Mouse (Mus musculus): ENCODE measurements around the gene Foxb1.

Foxb1 gene

DNA sequence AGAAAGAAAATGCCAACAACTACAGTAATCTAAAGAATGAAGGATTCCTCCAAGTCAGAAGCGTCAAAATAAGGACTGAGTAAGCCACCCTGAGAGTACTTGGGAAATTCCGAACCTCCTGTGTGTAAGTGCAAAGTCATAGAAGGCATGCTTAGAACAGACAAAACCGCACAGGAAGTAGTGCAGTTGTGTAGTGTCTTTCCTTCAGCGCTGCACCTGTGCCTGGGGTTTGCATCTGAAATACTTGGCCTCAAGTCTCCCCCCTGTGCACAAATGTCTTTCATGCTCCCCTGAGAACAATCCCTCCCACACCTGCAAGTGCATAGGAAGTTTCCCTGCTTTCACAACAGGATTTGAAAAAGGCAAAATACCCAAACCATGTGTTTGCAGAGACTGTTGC is 3.5 kb downstream of the Foxb1 start:
- DNase-seq (ENCODE audit: low spot score in 2 of 2), result no peak

DNA sequence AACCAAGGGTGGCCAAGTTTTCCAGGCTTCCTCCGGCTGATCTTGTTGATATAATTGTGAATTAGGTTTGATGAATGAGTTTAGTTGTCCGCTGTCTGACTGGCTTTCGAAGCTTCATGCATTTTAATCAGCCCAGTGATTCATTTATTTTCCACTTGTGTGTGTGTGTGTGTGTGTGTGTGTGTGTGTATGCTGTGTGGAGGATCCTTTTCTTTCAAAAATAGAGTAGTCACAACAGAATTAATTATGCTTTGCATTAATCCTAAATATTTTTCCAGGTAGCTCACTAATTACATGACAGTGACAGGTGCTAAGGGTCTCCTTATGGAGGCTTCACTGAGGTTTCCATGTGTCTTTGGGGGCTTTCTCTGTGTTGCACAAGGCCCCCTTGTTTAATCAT is 4.3 kb downstream of the Foxb1 start:
- no peak for DNase-seq (ENCODE audit: low spot score in 2 of 2)

DNA sequence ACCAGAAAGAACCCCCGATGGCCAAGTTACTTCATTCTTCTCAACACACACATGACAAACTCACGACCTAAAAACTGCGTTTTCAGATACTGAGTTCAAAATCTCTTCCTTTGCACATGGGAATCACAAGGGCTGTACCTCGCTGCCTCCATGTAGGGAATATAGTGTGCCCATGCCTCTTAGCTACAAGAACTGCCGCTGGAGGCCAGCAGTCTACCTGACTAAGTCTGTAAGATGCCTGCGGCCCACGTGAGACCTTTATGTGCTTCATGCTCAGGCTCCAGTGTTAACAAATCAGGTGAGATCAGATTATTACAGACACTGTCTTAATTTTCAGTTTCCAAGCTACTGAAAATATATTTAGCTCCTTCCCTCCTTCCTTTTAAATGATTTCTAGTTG is 4.7 kb downstream of the Foxb1 start:
- DNase-seq (ENCODE audit: low spot score in 2 of 2), result no peak

DNA sequence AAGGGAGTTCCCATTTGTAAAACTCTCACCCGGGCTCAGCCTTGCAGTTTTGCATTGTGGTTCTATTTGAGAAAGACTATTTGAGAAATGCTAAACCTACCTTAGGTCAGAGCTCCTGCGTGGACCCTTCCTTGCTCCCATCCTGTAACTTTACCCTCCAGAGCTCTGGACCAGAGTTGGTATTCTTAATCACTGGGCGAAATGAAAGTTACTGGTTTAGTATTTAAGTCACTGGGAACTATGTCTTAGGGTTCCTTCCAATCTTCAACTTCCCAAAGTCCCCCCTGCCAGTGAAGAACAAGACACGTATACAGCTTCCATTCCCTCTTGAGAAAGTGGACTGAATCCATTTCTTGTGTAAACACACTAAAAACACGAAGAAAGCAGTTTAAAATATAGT is 5.6 kb downstream of the Foxb1 start:
- DNase-seq (ENCODE audit: low spot score in 2 of 2), result no peak

DNA sequence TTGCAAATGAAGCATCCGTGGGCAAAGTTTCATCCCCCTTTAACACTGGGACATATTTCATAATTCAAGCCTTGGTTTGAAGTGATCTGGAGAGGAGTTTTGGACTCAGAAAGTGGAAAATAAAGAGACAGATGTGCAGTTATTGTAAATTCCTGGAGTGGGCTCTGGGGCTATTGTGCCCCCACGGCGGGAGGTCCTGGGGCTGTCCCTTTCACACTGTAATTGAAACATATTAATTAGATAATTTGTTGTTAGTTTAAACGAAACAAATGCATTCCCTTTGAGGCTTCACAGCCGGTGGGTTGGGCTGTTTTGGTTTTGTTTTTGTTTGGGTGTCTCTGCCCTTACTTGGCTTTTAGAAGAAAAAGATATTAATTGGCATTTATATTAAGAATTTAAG is 6.0 kb downstream of the Foxb1 start:
- no peak for DNase-seq (ENCODE audit: low spot score in 2 of 2)

DNA sequence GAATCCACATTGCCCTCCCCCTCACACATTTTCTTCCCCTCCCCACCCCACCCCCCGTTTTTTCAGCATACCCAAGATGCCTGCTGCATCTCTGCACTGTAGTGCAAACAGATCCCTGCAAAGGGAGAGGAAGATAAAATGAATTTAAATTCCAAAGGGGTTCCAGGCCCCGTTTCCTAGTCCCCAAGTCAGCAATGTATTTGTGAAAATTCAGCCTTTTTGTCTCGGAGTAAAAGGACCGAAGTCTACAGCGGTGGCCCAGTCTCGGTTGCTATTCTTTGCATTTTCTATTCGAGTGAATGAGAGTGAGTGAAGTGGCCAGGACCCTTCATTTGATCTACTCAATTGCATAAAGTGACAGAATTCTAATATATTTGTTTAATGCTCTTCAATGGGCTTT is 6.4 kb downstream of the Foxb1 start:
- DNase-seq (ENCODE audit: low spot score in 2 of 2), result no peak

DNA sequence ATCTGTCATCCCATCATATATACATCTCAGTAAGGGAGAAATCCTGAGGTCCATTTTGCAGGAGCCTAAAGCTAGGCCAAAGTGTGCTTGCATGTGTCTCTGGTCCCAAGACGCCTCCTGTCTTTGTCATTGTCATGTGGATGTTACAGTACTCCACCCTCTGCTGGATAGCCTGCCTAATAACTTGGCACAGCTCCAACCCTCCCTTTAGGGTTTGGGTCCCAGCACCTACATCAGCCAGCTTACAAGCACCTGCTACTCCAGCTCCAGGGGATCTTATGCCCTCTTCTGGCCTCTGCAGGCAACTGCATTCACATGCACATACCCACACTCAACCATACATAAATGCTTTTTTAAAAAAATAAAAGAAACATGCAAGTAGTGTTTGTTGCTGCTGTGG is 12.8 kb downstream of the Foxb1 start:
- DNase-seq (ENCODE audit: low spot score in 2 of 2), result no peak

DNA sequence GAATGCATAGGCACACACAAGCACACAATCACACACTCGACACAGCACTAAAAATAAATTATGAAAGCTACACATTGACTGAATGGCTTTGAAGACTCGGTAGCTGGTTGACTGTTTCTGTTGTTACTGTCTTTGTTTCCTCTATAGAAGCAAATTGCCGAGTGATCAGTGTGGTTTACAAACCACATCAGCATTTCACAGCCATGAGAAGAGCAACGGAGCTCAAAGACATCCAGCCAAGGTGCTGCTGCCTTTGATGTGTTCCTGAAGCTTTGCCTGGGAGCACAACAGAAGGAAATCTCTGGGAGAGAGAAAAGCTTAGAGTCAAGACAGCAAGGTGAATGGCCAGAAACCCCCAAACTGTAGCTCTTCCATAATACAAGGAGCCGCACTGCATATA is 32.0 kb downstream of the Foxb1 start:
- no peak for DNase-seq (ENCODE audit: low spot score in 2 of 2)

DNA sequence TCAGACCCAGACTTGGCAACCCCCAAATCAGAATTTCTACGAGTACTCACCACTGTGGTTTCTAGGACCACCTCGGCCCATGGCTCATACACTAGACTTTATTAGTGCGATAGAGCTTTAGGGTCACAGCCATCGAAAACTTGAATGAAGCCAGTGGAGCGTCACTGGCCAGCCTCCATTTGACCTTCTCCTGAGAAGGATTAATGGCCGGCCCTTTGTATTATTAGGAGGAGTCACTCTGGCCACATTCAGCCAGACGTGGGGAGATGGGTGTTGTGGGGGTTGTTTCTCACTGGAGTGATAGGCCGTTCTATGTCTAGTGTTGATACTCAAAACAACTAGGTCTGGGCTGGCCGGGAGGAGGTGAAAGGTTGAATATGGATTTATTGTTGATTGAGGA is 42.3 kb downstream of the Foxb1 start:
- no peak for DNase-seq (ENCODE audit: low spot score in 2 of 2)

DNA sequence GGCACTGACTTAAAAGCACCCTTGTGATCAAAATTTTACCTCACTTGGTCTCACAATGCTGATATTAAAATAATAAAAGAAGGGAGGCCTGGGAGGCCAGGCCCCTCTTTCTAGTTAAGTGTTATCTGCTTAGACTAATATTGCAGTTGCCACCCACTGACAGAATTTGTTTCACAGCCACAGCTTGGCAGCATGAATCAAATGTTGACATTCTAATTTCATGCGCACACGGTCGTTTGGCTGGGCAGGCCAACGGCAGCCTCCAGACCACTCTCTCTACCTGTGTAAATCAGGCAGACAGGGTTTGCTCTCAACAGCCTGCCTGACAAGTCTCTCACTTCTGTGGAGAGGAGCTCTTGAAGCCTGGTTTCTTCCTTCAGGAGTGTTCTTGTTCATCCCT is 44.4 kb downstream of the Foxb1 start:
- no peak for DNase-seq (ENCODE audit: low spot score in 2 of 2)

DNA sequence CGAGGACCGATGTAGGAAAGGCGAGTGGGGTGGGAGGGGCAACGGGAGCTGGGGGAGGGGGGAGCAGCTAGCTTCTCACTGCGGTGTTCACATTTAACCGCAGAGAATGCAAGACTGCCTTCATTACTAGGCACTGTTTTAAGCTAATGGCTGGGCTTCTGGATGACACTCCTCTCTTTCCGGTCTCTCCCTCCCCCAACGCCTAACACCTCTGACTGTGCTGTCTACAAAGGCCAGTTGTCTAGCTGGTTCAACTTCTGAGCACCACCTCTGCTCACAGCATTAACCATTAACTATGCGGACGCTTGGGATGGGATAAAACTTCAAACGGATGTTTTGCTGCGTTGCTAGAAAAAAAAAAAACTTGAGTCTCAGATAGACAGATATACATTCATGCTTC is 45.3 kb downstream of the Foxb1 start:
- DNase-seq (ENCODE audit: low spot score in 2 of 2), result no peak

DNA sequence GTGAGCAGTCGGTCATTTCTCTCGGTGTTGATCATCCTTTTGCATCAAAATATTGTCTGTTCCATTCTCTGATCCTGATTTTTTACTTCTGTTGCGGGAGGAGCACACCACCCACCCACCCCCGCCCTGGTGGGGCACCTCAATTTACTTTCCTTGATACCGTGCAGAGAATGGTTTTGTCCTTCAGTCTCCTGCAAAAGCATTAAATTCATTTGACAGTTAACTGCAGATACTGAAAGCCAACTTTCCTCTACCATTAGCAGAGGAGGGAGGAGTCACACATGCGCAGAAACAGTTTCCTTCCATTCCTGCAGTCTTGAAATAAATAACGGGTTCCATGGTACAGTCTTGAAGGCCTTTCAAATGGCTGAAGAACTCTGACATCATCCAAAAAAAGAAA is 46.4 kb downstream of the Foxb1 start:
- DNase-seq (ENCODE audit: low spot score in 2 of 2), result no peak

DNA sequence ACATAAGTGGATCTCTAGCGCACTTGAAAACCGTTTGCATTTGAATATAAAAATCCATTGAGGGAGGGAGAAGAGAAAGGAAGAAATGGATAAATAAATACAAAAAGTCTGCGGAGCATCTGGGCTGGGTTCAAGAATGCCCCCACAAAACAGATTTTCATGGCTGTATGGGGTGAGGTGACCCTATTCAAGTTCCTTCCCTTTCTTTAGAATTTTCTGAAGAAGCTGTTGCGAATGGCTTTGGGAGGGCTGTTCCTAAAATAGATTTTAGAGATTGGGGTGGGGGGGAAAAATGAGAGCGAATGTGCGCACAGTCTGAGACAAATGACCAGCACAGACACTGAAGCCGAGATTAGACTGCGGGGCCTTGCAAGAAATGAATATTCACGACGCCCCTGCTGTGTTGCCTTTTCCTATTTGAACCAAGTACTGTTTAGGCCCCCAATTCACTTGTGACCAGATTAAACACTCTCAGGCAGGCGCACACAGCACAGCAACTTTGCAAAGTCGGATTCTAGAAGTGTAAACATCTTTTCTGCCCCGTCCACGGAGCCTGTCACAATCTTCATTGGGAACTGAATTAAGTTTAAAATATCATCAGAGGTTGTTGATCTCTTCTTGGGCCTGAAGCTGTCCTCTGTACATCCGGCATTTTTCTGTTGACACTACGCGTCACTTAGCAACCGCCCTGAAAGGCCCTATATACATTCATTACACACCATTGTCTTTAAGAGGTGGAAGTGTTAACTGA is 47.0 kb downstream of the Foxb1 start:
- DNase-seq (ENCODE audit: low spot score in 2 of 2), result no peak

DNA sequence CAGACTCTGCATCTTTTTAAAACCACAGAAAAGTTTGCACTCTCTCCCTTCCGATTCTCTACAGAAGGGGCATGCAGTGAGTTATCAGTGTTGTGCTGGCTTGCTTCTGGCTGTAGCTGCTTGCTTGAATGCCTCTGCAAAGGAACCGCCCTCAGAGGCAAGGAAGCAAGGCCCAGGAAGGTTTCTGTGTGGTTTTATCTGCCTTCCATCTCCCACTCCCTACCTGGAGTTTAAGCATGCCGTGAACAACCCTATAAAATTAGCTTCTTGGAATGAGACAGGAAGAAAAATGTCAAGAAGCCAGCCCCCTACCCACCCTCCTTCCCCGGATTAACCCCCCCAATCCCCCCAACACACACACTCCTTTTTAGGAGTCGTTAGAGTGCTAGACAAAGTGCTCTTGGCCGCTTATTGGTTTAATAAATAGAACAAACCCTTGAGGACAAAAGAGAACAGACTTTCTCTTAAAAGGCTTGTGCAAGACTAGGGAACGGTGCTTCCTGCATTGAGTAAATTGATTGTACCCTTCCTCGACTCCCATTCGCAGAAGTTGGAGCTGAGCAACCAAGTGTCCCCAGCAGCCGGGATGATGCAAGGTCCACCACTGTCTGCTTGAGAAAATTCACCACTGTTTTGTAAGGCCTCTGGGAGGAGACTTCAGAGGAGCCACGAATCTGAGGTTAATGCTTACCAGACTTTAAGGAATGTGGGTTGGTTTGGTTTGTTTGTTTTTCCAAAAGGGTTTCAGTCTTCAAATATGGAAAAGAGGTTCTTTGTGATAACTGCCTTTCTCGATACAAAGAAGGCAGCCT is 47.8 kb downstream of the Foxb1 start:
- DNase-seq (ENCODE audit: low spot score in 2 of 2), result no peak

Measured in spleen, postnatal 10 days (tissue).